Mouse (Mus musculus) splenic B cell, adult 2 months (primary cell): ENCODE measurements around the gene Tnni3k.

Experiments used
- DNase-seq: peaks from one replicate; pipeline ENCODE4 v3.0.0-alpha.2; 2011; ENCODE audit warnings: low read depth, low spot score
- H3K27me3 ChIP-seq: 2 replicates; pipeline ENCODE4 v1.6.1; 2012; ENCODE audit warnings: mild to moderate bottlenecking, low read length, moderate library complexity, mixed read lengths; ENCODE audit not compliant: control insufficient read depth, poor library complexity, insufficient read depth, severe bottlenecking
- H3K36me3 ChIP-seq: 2 replicates; pipeline ENCODE4 v1.6.1; 2012; ENCODE audit warnings: mild to moderate bottlenecking, low read length, moderate library complexity, mixed read lengths; ENCODE audit not compliant: control insufficient read depth, poor library complexity, insufficient read depth, severe bottlenecking

Tnni3k gene

GRCm38 (mm10) chr3:154885452-154885851 is 169.8 kb downstream of the Tnni3k start:
- DNase-seq, result no peak

GRCm38 (mm10) chr3:154885048-154885447 is 170.2 kb downstream of the Tnni3k start:
- H3K27me3 ChIP-seq, result no peaks in the 10 kb centered on the region
- DNase-seq, result no peak

More at GRCm38 (mm10) chr3:154885452-154885851, 169.8 kb downstream of the Tnni3k start:
- H3K27me3 ChIP-seq, result no peaks in the 10 kb centered on the region
- H3K36me3 ChIP-seq, result no peaks in the 10 kb centered on the region

GRCm38 (mm10) chr3:154881428-154881986 is 173.7 kb downstream of the Tnni3k start:
- Histone ChIP-seq H3K27me3 (no peaks in the 10 kb centered on the region), H3K36me3 (no peaks in the 10 kb centered on the region)
- no peak for DNase-seq

More at GRCm38 (mm10) chr3:154885048-154885447, 170.2 kb downstream of the Tnni3k start:
- no peaks in the 10 kb centered on the region for H3K36me3 ChIP-seq

- no peaks in the 10 kb centered on the region for H3K36me3 ChIP-seq
- no peaks in the 10 kb centered on the region for H3K27me3 ChIP-seq
- no peak for DNase-seq
These were observed 174.7 kb downstream of the Tnni3k start for GRCm38 (mm10) chr3:154880536-154880939.

GRCm38 (mm10) chr3:154880108-154880507 is 175.1 kb downstream of the Tnni3k start:
- no peak for DNase-seq
- Histone ChIP-seq H3K27me3 (no peaks in the 10 kb centered on the region), H3K36me3 (no peaks in the 10 kb centered on the region)

- no peak for DNase-seq
- Histone ChIP-seq H3K27me3 (no peaks in the 10 kb centered on the region), H3K36me3 (no peaks in the 10 kb centered on the region)
These were observed 175.7 kb downstream of the Tnni3k start for GRCm38 (mm10) chr3:154879515-154879914.

- no peaks in the 10 kb centered on the region for H3K27me3 ChIP-seq
- no peak for DNase-seq
- H3K36me3 ChIP-seq, result no peaks in the 10 kb centered on the region
These were observed 176.1 kb downstream of the Tnni3k start for GRCm38 (mm10) chr3:154879080-154879479.

GRCm38 (mm10) chr3:154868807-154869206 is 186.4 kb downstream of the Tnni3k start:
- no peak for DNase-seq
- Histone ChIP-seq H3K27me3 (no peaks in the 10 kb centered on the region), H3K36me3 (no peaks in the 10 kb centered on the region)

GRCm38 (mm10) chr3:154861921-154862320 is 193.3 kb downstream of the Tnni3k start:
- no peaks in the 10 kb centered on the region for H3K27me3 ChIP-seq
- H3K36me3 ChIP-seq, result no peaks in the 10 kb centered on the region
- DNase-seq, result no peak

GRCm38 (mm10) chr3:154859721-154860120 is 195.5 kb downstream of the Tnni3k start:
- no peak for DNase-seq
- Histone ChIP-seq H3K27me3 (no peaks in the 10 kb centered on the region), H3K36me3 (no peaks in the 10 kb centered on the region)

GRCm38 (mm10) chr3:154853257-154853656 is 201.9 kb downstream of the Tnni3k start:
- Histone ChIP-seq H3K27me3 (no peaks in the 10 kb centered on the region), H3K36me3 (no peaks in the 10 kb centered on the region)
- no peak for DNase-seq

GRCm38 (mm10) chr3:154852281-154852680 is 202.9 kb downstream of the Tnni3k start:
- DNase-seq, result no peak
- Histone ChIP-seq H3K36me3 (no peaks in the 10 kb centered on the region), H3K27me3 (no peaks in the 10 kb centered on the region)

GRCm38 (mm10) chr3:154842247-154842646 is 213.0 kb downstream of the Tnni3k start:
- Histone ChIP-seq H3K27me3 (no peaks in the 10 kb centered on the region), H3K36me3 (no peaks in the 10 kb centered on the region)
- no peak for DNase-seq

GRCm38 (mm10) chr3:154841076-154841475 is 214.1 kb downstream of the Tnni3k start:
- Histone ChIP-seq H3K36me3 (no peaks in the 10 kb centered on the region), H3K27me3 (no peaks in the 10 kb centered on the region)
- DNase-seq, result no peak

GRCm38 (mm10) chr3:154837861-154838260 is 217.3 kb downstream of the Tnni3k start:
- Histone ChIP-seq H3K27me3 (no peaks in the 10 kb centered on the region), H3K36me3 (no peaks in the 10 kb centered on the region)
- no peak for DNase-seq

GRCm38 (mm10) chr3:154836137-154836536 is 219.1 kb downstream of the Tnni3k start:
- Histone ChIP-seq H3K27me3 (no peaks in the 10 kb centered on the region), H3K36me3 (no peaks in the 10 kb centered on the region)
- no peak for DNase-seq
